Mouse (Mus musculus) limb, embryonic 11.5 days (tissue): Measurements from ENCODE around the gene Kcnc2. TPM values are rescaled to one million over a fixed set of nuclear protein-coding genes. Genes with fewer than 3 reads are reported as not detected.

Source experiments
- ATAC-seq: fragments of 200-750 bp; cut with Nextera tagmentation; 2 replicates; pipeline ENCODE4 v1.8.0; 2017; ENCODE audit warnings: low read depth; ENCODE audit not compliant: insufficient number of reproducible peaks, low FRiP score, low TSS enrichment
- DNase-seq: peaks from one replicate; pipeline ENCODE4 v3.0.0-alpha.2; 2015; ENCODE audit warnings: low spot score
- H3K27ac ChIP-seq: fragments of 300-500 bp; sonication (generic); replicated peaks from 2 replicates; pipeline ENCODE4 v1.5.1; 2014; ENCODE audit warnings: low read depth, mild to moderate bottlenecking, low read length
- H3K27me3 ChIP-seq: fragments of 300-500 bp; sonication (generic); 2 replicates; pipeline ENCODE4 v1.6.1; 2014; ENCODE audit warnings: mild to moderate bottlenecking, low read length, mixed read lengths; ENCODE audit not compliant: control insufficient read depth, insufficient read depth
- H3K36me3 ChIP-seq: fragments of 300-500 bp; sonication (generic); 2 replicates; pipeline ENCODE4 v1.6.1; 2014; ENCODE audit warnings: mild to moderate bottlenecking, low read length, moderate library complexity, mixed read lengths; ENCODE audit not compliant: control insufficient read depth, insufficient read depth
- H3K4me1 ChIP-seq: fragments of 300-500 bp; sonication (generic); 2 replicates; pipeline ENCODE4 v1.6.1; 2014; ENCODE audit warnings: low read length, mixed read lengths; ENCODE audit not compliant: control insufficient read depth, insufficient read depth
- H3K4me2 ChIP-seq: fragments of 300-500 bp; sonication (generic); 2 replicates; pipeline ENCODE4 v1.6.1; 2014; ENCODE audit warnings: low read depth, mild to moderate bottlenecking, moderate library complexity; ENCODE audit not compliant: severe bottlenecking
- H3K4me3 ChIP-seq: fragments of 300-500 bp; sonication (generic); 2 replicates; pipeline ENCODE4 v1.5.1; 2014; ENCODE audit warnings: low read depth, low read length
- H3K9ac ChIP-seq: fragments of 300-500 bp; sonication (generic); 2 replicates; pipeline ENCODE4 v1.6.1; 2014; ENCODE audit warnings: mild to moderate bottlenecking, low read length
- H3K9me3 ChIP-seq: fragments of 300-500 bp; sonication (generic); 2 replicates; pipeline ENCODE4 v1.6.1; 2016; ENCODE audit warnings: low read length; ENCODE audit not compliant: control insufficient read depth
- WGBS: fragments of 180-500 bp; shearing (Covaris S2); extraction: QIAGEN DNeasy Blood & Tissue Kit; methylation state at CpG from one replicate; pipeline ENCODE4 v1.1.7; 2014; 5-methylcytosine and 5-hydroxymethylcytosine counted together
- polyA plus RNA-seq: library from polyadenylated mRNA; unstranded; fragments of >200 nt; fragmentation: Nextera tagmentation; extraction: Ambion mirVana; gene quantifications from 2 replicates; pipeline ENCODE4 v1.2.1, GENCODE M21; 2014

Kcnc2 gene
- polyA plus RNA-seq, 1 experiment from 2014 or later, result 0.32 TPM

GRCm38 (mm10) chr10:112360704-112361103 is 89.8 kb downstream of the Kcnc2 start:
- no peak overlapping the region for H3K9ac ChIP-seq
- DNase-seq (no peak), ATAC-seq (no peak)
- H3K4me3 ChIP-seq, result no peak overlapping the region
- no peaks in the 10 kb centered on the region for H3K4me1 ChIP-seq
- no peaks in the 10 kb centered on the region for H3K9me3 ChIP-seq
- WGBS, result 82% methylated on average over 5 of the region's 5 CpGs
- no peaks in the 10 kb centered on the region for H3K36me3 ChIP-seq
- no peaks in the 10 kb centered on the region for H3K27me3 ChIP-seq
- no peak overlapping the region for H3K27ac ChIP-seq
- no peak overlapping the region for H3K4me2 ChIP-seq

- ATAC-seq (no peak), DNase-seq (no peak)
- Histone ChIP-seq H3K27me3 (no peaks in the 10 kb centered on the region), H3K9ac (no peak overlapping the region), H3K4me1 (no peaks in the 10 kb centered on the region), H3K4me3 (no peak overlapping the region), H3K4me2 (no peak overlapping the region), H3K27ac (no peak overlapping the region), H3K9me3 (no peaks in the 10 kb centered on the region), H3K36me3 (no peaks in the 10 kb centered on the region)
- 66% methylated on average over 3 of the region's 3 CpGs for WGBS
These were observed 97.4 kb downstream of the Kcnc2 start for GRCm38 (mm10) chr10:112368369-112368768.

GRCm38 (mm10) chr10:112377163-112377562 is 106.2 kb downstream of the Kcnc2 start:
- ATAC-seq, result no peak
- H3K27me3 ChIP-seq, result no peaks in the 10 kb centered on the region
- H3K9me3 ChIP-seq, result no peaks in the 10 kb centered on the region
- no peaks in the 10 kb centered on the region for H3K4me1 ChIP-seq
- no peak for DNase-seq
- no peaks in the 10 kb centered on the region for H3K36me3 ChIP-seq
- H3K9ac ChIP-seq, result no peak overlapping the region
- WGBS, result 85% methylated on average over 5 of the region's 5 CpGs
- no peak overlapping the region for H3K27ac ChIP-seq
- no peak overlapping the region for H3K4me3 ChIP-seq
- no peak overlapping the region for H3K4me2 ChIP-seq

GRCm38 (mm10) chr10:112378465-112378864 is 107.5 kb downstream of the Kcnc2 start:
- no peaks in the 10 kb centered on the region for H3K36me3 ChIP-seq
- H3K9me3 ChIP-seq, result no peaks in the 10 kb centered on the region
- H3K4me3 ChIP-seq, result no peak overlapping the region
- WGBS, result 71% methylated on average over 6 of the region's 6 CpGs
- no peak overlapping the region for H3K9ac ChIP-seq
- ATAC-seq, result no peak
- H3K27ac ChIP-seq, result no peak overlapping the region
- DNase-seq, result no peak
- no peak overlapping the region for H3K4me2 ChIP-seq
- no peaks in the 10 kb centered on the region for H3K4me1 ChIP-seq
- no peaks in the 10 kb centered on the region for H3K27me3 ChIP-seq

- Histone ChIP-seq H3K36me3 (no peaks in the 10 kb centered on the region), H3K27me3 (no peaks in the 10 kb centered on the region), H3K9ac (no peak overlapping the region), H3K4me1 (no peaks in the 10 kb centered on the region), H3K27ac (no peak overlapping the region), H3K4me2 (no peak overlapping the region), H3K9me3 (no peaks in the 10 kb centered on the region), H3K4me3 (no peak overlapping the region)
- 86% methylated on average over 6 of the region's 6 CpGs for WGBS
- DNase-seq (no peak), ATAC-seq (no peak)
These were observed 109.7 kb downstream of the Kcnc2 start for GRCm38 (mm10) chr10:112380590-112380989.

- Histone ChIP-seq H3K27ac (no peak overlapping the region), H3K9ac (no peak overlapping the region), H3K27me3 (no peaks in the 10 kb centered on the region), H3K9me3 (no peaks in the 10 kb centered on the region), H3K4me2 (no peak overlapping the region), H3K4me1 (no peaks in the 10 kb centered on the region), H3K36me3 (no peaks in the 10 kb centered on the region), H3K4me3 (no peak overlapping the region)
- WGBS, result 80% methylated on average over 8 of the region's 8 CpGs
- ATAC-seq (no peak), DNase-seq (no peak)
These were observed 123.6 kb downstream of the Kcnc2 start for GRCm38 (mm10) chr10:112394399-112394970.

- H3K9me3 ChIP-seq, result no peaks in the 10 kb centered on the region
- ATAC-seq (no peak), DNase-seq (no peak)
- no peaks in the 10 kb centered on the region for H3K27me3 ChIP-seq
- H3K4me3 ChIP-seq, result no peak overlapping the region
- WGBS, result 51% methylated on average over 2 of the region's 2 CpGs
- H3K36me3 ChIP-seq, result no peaks in the 10 kb centered on the region
- no peak overlapping the region for H3K27ac ChIP-seq
- H3K4me2 ChIP-seq, result no peak overlapping the region
- H3K4me1 ChIP-seq, result no peaks in the 10 kb centered on the region
- H3K9ac ChIP-seq, result no peak overlapping the region
These were observed 126.3 kb downstream of the Kcnc2 start for GRCm38 (mm10) chr10:112397194-112397593.

GRCm38 (mm10) chr10:112400591-112401404 is 129.9 kb downstream of the Kcnc2 start:
- no peaks in the 10 kb centered on the region for H3K36me3 ChIP-seq
- no peak overlapping the region for H3K4me2 ChIP-seq
- 65% methylated on average over 9 of the region's 9 CpGs for WGBS
- H3K4me1 ChIP-seq, result no peaks in the 10 kb centered on the region
- DNase-seq (no peak), ATAC-seq (no peak)
- no peaks in the 10 kb centered on the region for H3K27me3 ChIP-seq
- no peak overlapping the region for H3K9ac ChIP-seq
- H3K9me3 ChIP-seq, result no peaks in the 10 kb centered on the region
- H3K4me3 ChIP-seq, result no peak overlapping the region
- no peak overlapping the region for H3K27ac ChIP-seq
